Mouse (Mus musculus): ENCODE measurements at regions not wholly inside any gene's neighbourhood (a gene's known extent, or its start where the extent isn't known, plus 50 kb on each side); places are given as distances from the start of the nearest gene placed in this dataset.

- TF ChIP-seq POLR2A (IDR thresholded peaks at IDR 0.05; ENCODE audit: borderline replicate concordance, insufficient read depth, low read length) (no peak), CTCF (IDR thresholded peaks at IDR 0.05; ENCODE audit: borderline replicate concordance, insufficient read depth, low read depth, low read length) (no peak)
Measured at GRCm38 (mm10) chr12:95072307-95072706, 619.7 kb upstream of the Flrt2 start.
